Mouse (Mus musculus): ENCODE results near the gene Vmn1r46.

GRCm38 (mm10) chr6:89940926-89941325 lies 28.2 kb upstream of the Vmn1r46 start:
- no peak for TF ChIP-seq CTCF (conservative IDR thresholded peaks at IDR 0.05; ENCODE audit: low read length)
- TF ChIP-seq NANOG (IDR thresholded peaks at IDR 0.05; ENCODE audit: borderline replicate concordance, low read length), result no peak

All from E14TG2a.4 (cell line).